Mouse (Mus musculus) small intestine, adult 2 months (tissue): ENCODE results near the gene Cacna1d. TPM values are rescaled to one million over a fixed set of nuclear protein-coding genes. Genes with fewer than 3 reads are reported as not detected.

Experiments used
- H3K27ac ChIP-seq: fragments of 200-500 bp; 2 replicates; pipeline ENCODE4 v1.5.1; 2012; ENCODE audit warnings: low read depth, low read length, control low read depth, inconsistent platforms; ENCODE audit not compliant: insufficient read depth
- H3K27me3 ChIP-seq: fragments of 200-500 bp; 2 replicates; pipeline ENCODE4 v1.6.1; 2012; ENCODE audit warnings: mild to moderate bottlenecking, moderate library complexity, low read length, inconsistent platforms; ENCODE audit not compliant: control insufficient read depth, insufficient read depth
- H3K36me3 ChIP-seq: fragments of 200-500 bp; 2 replicates; pipeline ENCODE4 v1.6.1; 2012; ENCODE audit warnings: mild to moderate bottlenecking, low read length, control low read depth, inconsistent platforms; ENCODE audit not compliant: control insufficient read depth, insufficient read depth
- H3K4me1 ChIP-seq: fragments of 200-500 bp; 2 replicates; pipeline ENCODE4 v1.6.1; 2012; ENCODE audit warnings: low read length, inconsistent platforms, mixed read lengths; ENCODE audit not compliant: control insufficient read depth, insufficient read depth, insufficient read length
- H3K4me3 ChIP-seq: fragments of 200-500 bp; 2 replicates; pipeline ENCODE4 v1.5.1; 2012; ENCODE audit warnings: low read depth, mild to moderate bottlenecking, control low read depth, inconsistent platforms, low read length, moderate library complexity
- CTCF ChIP-seq: fragments of 200-500 bp; IDR thresholded peaks from 2 replicates; pipeline ENCODE4 v1.5.1; 2012; ENCODE audit warnings: low read depth, mild to moderate bottlenecking, control low read depth, inconsistent platforms, low read length, moderate library complexity, mixed read lengths; ENCODE audit not compliant: insufficient replicate concordance, insufficient read length; ENCODE audit errors: extremely low read depth
- POLR2A ChIP-seq: fragments of 200-500 bp; IDR thresholded peaks from 2 replicates; pipeline ENCODE4 v1.6.1; 2012; ENCODE audit warnings: low read depth, mild to moderate bottlenecking, control low read depth, inconsistent platforms, low read length, moderate library complexity
- WGBS: fragments of 180-500 bp; shearing (Covaris S2); methylation state at CpG from one replicate; pipeline ENCODE4 v1.1.7; 2018; 5-methylcytosine and 5-hydroxymethylcytosine counted together
- polyA plus RNA-seq: library from polyadenylated mRNA; depleted of rRNA; stranded (reverse); fragments of >200 nt; gene quantifications from 2 replicates; pipeline ENCODE4 v1.2.3, GENCODE M21; 2012

The Cacna1d gene
- polyA plus RNA-seq, 1 experiment = 2.3 TPM

GRCm38 (mm10) chr14:30168387-30168786, 322.9 kb downstream of the Cacna1d start:
- Histone ChIP-seq H3K27me3 (no peaks in the 10 kb centered on the region), H3K36me3 (no peaks in the 10 kb centered on the region), H3K27ac (no peak overlapping the region), H3K4me3 (no peak overlapping the region), H3K4me1 (no peaks in the 10 kb centered on the region)
- WGBS = 70% methylated on average over 3 of the region's 3 CpGs
- no peak for TF ChIP-seq POLR2A

- no peaks in the 10 kb centered on the region for H3K4me1 ChIP-seq
- WGBS = 81% methylated on average over 7 of the region's 7 CpGs
- TF ChIP-seq CTCF = no peak
- TF ChIP-seq POLR2A = no peak
- no peak overlapping the region for H3K27ac ChIP-seq
- no peaks in the 10 kb centered on the region for H3K27me3 ChIP-seq
- no peaks in the 10 kb centered on the region for H3K36me3 ChIP-seq
- no peak overlapping the region for H3K4me3 ChIP-seq
Observed at GRCm38 (mm10) chr14:30167606-30168005, 323.6 kb downstream of the Cacna1d start.

DNA sequence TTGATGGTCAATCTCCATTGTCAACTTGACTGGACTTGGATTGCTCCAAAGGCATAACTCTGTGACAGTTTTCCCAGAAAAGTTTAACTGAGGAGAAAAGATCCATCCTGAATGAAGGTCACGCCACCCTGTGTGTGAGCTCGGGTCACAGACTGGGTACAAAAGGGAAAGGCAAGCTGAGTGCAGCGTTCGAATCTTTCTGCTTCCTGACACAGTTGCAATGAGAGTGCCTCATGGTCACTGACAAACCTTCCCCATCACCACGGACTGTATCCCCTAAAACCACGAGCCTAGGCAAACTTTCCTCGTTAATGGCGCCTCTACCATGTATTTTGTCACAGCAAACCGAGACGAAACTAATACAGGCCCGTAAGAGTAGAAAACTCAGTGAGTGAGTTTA, 325.2 kb downstream of the Cacna1d start:
- no peaks in the 10 kb centered on the region for H3K36me3 ChIP-seq
- TF ChIP-seq CTCF (no peak), POLR2A (no peak)
- no peaks in the 10 kb centered on the region for H3K27me3 ChIP-seq
- 90% methylated on average over 11 of the region's 11 CpGs for WGBS
- H3K4me1 ChIP-seq = no peaks in the 10 kb centered on the region
- no peak overlapping the region for H3K27ac ChIP-seq
- H3K4me3 ChIP-seq = no peak overlapping the region

- H3K27ac ChIP-seq = no peak overlapping the region
- WGBS = 80% methylated on average over 20 of the region's 20 CpGs
- no peaks in the 10 kb centered on the region for H3K4me1 ChIP-seq
- TF ChIP-seq CTCF = no peak
- TF ChIP-seq POLR2A = no peak
- no peak overlapping the region for H3K4me3 ChIP-seq
- no peaks in the 10 kb centered on the region for H3K36me3 ChIP-seq
- H3K27me3 ChIP-seq = no peaks in the 10 kb centered on the region
Observed at GRCm38 (mm10) chr14:30163733-30164708, 327.2 kb downstream of the Cacna1d start.

DNA sequence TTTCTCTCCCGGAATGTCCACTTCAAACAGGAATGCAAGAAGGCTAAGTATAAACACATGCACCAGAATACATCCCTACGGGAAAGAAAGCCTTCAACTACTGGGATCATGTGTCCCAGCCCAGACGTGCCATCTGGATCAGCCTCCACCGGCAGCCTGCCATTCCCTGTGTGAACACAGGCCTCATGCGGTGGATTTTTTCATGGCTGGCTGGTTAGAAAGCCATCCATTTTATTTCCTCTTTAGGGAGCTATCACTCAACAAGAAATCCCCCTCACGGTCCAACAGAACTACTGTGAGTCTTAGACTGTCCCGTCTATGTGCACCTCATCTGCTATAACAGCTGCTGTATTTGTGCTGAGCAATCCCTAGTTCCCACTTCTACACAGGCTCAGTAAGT, 343.5 kb downstream of the Cacna1d start:
- 79% methylated on average over 7 of the region's 7 CpGs for WGBS
- H3K27me3 ChIP-seq = no peaks in the 10 kb centered on the region
- TF ChIP-seq CTCF = no peak
- no peak for TF ChIP-seq POLR2A
- no peak overlapping the region for H3K27ac ChIP-seq
- H3K4me1 ChIP-seq = peaks cover 2% of the 10 kb centered on the region; the same call in 1 of the 2 replicates
- H3K4me3 ChIP-seq = no peak overlapping the region
- no peaks in the 10 kb centered on the region for H3K36me3 ChIP-seq

GRCm38 (mm10) chr14:30138379-30138964, 352.8 kb downstream of the Cacna1d start:
- WGBS = 60% methylated on average over 11 of the region's 11 CpGs
- Histone ChIP-seq H3K4me3 (no peak overlapping the region), H3K27me3 (no peaks in the 10 kb centered on the region), H3K36me3 (no peaks in the 10 kb centered on the region), H3K4me1 (no peaks in the 10 kb centered on the region), H3K27ac (no peak overlapping the region)
- no peak for TF ChIP-seq POLR2A
- no peak for TF ChIP-seq CTCF

GRCm38 (mm10) chr14:30137961-30138360, 353.3 kb downstream of the Cacna1d start:
- no peaks in the 10 kb centered on the region for H3K36me3 ChIP-seq
- H3K27me3 ChIP-seq = no peaks in the 10 kb centered on the region
- WGBS = 75% methylated on average over 3 of the region's 3 CpGs
- no peak for TF ChIP-seq POLR2A
- no peak for TF ChIP-seq CTCF
- no peak overlapping the region for H3K27ac ChIP-seq
- H3K4me1 ChIP-seq = no peaks in the 10 kb centered on the region
- no peak overlapping the region for H3K4me3 ChIP-seq
